Mouse (Mus musculus) embryonic facial prominence, embryonic 14.5 days (tissue): ENCODE measurements at regions not wholly inside any gene's neighbourhood (a gene's known extent, or its start where the extent isn't known, plus 50 kb on each side); places are given as distances from the start of the nearest gene placed in this dataset.

ENCODE experiments used
- ATAC-seq: fragments of 200-750 bp; cut with Nextera tagmentation; 2 replicates; pipeline ENCODE4 v1.8.0; 2017; ENCODE audit warnings: low read depth, moderate number of reproducible peaks, moderate TSS enrichment
- DNase-seq: peaks from one replicate; pipeline ENCODE4 v3.0.0-alpha.2; 2015; ENCODE audit warnings: low spot score
- H3K27ac ChIP-seq: fragments of 300-500 bp; sonication (generic); replicated peaks from 2 replicates; pipeline ENCODE4 v1.5.1; 2014; ENCODE audit warnings: low read depth, mild to moderate bottlenecking, low read length, moderate library complexity
- H3K27me3 ChIP-seq: fragments of 300-500 bp; sonication (generic); replicated peaks from 2 replicates; pipeline ENCODE4 v1.6.1; 2014; ENCODE audit warnings: low read length; ENCODE audit not compliant: control insufficient read depth, insufficient read depth
- H3K36me3 ChIP-seq: fragments of 300-500 bp; sonication (generic); 2 replicates; pipeline ENCODE4 v1.6.1; 2014; ENCODE audit warnings: low read length, mixed read lengths; ENCODE audit not compliant: control insufficient read depth, insufficient read depth
- H3K4me1 ChIP-seq: fragments of 300-500 bp; sonication (generic); 2 replicates; pipeline ENCODE4 v1.6.1; 2014; ENCODE audit warnings: antibody characterized with exemption, low read length; ENCODE audit not compliant: control insufficient read depth, insufficient read depth
- H3K4me2 ChIP-seq: fragments of 300-500 bp; sonication (generic); 2 replicates; pipeline ENCODE4 v1.6.1; 2014; ENCODE audit warnings: low read depth, mild to moderate bottlenecking, low read length, moderate library complexity, mixed read lengths
- H3K4me3 ChIP-seq: fragments of 300-500 bp; sonication (generic); 2 replicates; pipeline ENCODE4 v1.5.1; 2014; ENCODE audit warnings: low read depth, mild to moderate bottlenecking, low read length
- H3K9ac ChIP-seq: fragments of 300-500 bp; sonication (generic); 2 replicates; pipeline ENCODE4 v1.6.1; 2014; ENCODE audit warnings: low read depth, mild to moderate bottlenecking, low read length, moderate library complexity, mixed read lengths
- H3K9me3 ChIP-seq: fragments of 300-500 bp; sonication (generic); 2 replicates; pipeline ENCODE4 v1.6.1; 2016; ENCODE audit warnings: low read length; ENCODE audit not compliant: control insufficient read depth
- WGBS: fragments of 180-500 bp; shearing (Covaris S2); extraction: QIAGEN DNeasy Blood & Tissue Kit; methylation state at CpG from one replicate; pipeline ENCODE4 v1.1.7; 2014; 5-methylcytosine and 5-hydroxymethylcytosine counted together

- no peak overlapping the region for H3K27ac ChIP-seq
- no peak overlapping the region for H3K4me2 ChIP-seq
- ATAC-seq (no peak), DNase-seq (no peak)
- H3K36me3 ChIP-seq: no peaks in the 10 kb centered on the region
- no peak overlapping the region for H3K9ac ChIP-seq
- no peaks in the 10 kb centered on the region for H3K9me3 ChIP-seq
- H3K27me3 ChIP-seq: no peaks in the 10 kb centered on the region
- H3K4me1 ChIP-seq: no peaks in the 10 kb centered on the region
- no peak overlapping the region for H3K4me3 ChIP-seq
- 63% methylated on average over 3 of the region's 3 CpGs for WGBS
Observed at GRCm38 (mm10) chrX:12879233-12879632, 117.4 kb upstream of the Med14 start.

DNA sequence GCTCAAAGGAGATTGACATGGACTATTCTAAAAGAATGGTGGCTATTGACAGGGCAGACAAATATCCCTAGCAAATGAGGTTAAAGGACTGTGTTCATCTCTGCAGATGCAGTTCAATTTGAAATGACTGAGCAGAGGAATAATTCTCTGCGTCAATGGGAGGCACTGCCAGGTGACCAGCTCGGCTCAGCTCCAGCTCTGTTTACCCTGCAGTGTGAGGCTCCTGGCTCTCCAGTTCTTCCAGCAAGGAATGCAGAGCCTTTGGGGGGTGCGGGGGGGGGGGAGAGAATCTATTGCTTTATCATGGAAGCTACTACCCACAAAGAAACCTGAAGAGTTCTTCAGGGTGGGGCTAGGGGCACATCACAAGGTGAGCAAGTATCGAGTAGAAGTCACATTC, 115.6 kb upstream of the Med14 start:
- 30% methylated on average over 4 of the region's 4 CpGs for WGBS
- ATAC-seq (no peak), DNase-seq (no peak)
- Histone ChIP-seq H3K4me1 (no peaks in the 10 kb centered on the region), H3K36me3 (no peaks in the 10 kb centered on the region), H3K4me3 (no peak overlapping the region), H3K27me3 (no peaks in the 10 kb centered on the region), H3K4me2 (no peak overlapping the region), H3K27ac (no peak overlapping the region), H3K9me3 (no peaks in the 10 kb centered on the region), H3K9ac (no peak overlapping the region)

DNA sequence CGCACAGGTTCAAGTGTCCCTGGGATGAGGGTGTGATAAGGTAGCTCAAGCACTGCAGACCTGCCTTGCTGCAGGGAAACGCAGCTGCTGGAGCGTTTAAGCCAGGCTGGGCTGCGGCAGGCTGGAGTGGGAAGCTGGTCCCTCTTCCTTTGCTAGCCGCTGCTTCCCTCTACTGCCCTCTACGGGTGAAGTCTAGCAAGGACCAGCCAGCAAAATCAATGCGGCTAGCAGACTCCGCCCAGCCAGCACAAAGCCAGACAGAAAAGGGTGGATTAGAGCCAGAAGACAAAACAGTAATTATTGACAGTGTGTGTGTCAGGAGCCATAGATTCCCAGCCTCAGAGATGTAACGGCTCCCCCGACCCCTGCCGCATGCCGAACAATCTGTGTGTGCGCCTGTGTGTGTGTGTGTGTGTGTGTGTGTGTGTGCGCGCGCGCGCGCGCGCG, 111.8 kb upstream of the Med14 start:
- Histone ChIP-seq H3K27ac (no peak overlapping the region; the same call in 1 of the 2 replicates), H3K4me2 (peak overlapping the region; percentile 36), H3K4me3 (peak overlapping the region; percentile 35), H3K27me3 (no peaks in the 10 kb centered on the region), H3K9me3 (no peaks in the 10 kb centered on the region), H3K9ac (peak overlapping the region; percentile 45; the same call in 1 of the 2 replicates), H3K36me3 (no peaks in the 10 kb centered on the region), H3K4me1 (no peaks in the 10 kb centered on the region)
- 42% methylated on average over 19 of the region's 22 CpGs for WGBS
- DNase-seq: peak; percentile 86
- peak; percentile 95 for ATAC-seq

DNA sequence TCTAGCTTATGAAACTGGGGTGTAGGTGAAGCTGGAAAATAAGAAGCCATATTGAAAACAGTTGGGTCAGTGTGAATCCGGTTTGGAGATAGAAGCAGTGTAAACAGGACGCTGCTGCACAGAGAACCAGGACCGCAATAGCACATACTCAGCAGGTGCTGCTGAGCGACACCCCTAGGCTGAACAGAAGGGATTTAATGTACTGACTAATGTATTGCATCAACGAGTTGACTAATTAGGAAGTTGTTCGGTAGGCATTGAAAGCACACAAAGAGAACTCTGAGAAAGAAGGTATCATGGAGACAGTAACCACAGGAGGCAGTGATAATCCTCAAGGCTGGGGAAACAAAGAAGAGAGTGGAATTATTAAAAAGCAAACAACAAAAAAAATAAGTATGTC, 111.4 kb upstream of the Med14 start:
- no peaks in the 10 kb centered on the region for H3K27me3 ChIP-seq
- 30% methylated on average over 6 of the region's 6 CpGs for WGBS
- H3K4me3 ChIP-seq: peak overlapping the region; percentile 35
- no peaks in the 10 kb centered on the region for H3K9me3 ChIP-seq
- no peak overlapping the region for H3K27ac ChIP-seq
- no peak overlapping the region for H3K9ac ChIP-seq
- ATAC-seq: peak; percentile 44
- no peaks in the 10 kb centered on the region for H3K36me3 ChIP-seq
- peak overlapping the region; percentile 36 for H3K4me2 ChIP-seq
- no peak for DNase-seq
- H3K4me1 ChIP-seq: no peaks in the 10 kb centered on the region

GRCm38 (mm10) chrX:12866885-12867498, 105.1 kb upstream of the Med14 start:
- 86% methylated on average over 5 of the region's 5 CpGs for WGBS

DNA sequence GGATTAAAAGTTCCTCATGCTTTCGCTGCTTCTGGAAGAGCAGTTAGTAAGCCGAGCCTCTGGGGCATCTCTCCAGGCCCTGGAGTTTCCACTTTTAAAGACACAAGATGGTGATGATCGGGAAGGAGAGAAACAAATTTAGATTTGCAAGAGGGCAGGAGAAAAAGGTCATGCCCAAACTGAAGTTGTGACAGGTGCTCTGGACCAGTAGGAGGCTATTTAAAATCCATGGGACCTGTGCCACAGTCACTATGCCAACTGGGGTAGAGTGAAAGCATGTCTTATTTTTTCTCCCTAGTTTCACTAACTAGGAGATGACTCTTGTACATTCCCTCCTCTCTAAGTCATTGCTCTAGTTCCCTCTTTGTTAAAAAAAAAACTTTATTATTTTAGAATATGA, 104.3 kb upstream of the Med14 start:
- Histone ChIP-seq H3K9me3 (no peaks in the 10 kb centered on the region), H3K4me3 (no peak overlapping the region), H3K9ac (no peak overlapping the region), H3K4me1 (no peaks in the 10 kb centered on the region), H3K27me3 (no peaks in the 10 kb centered on the region), H3K4me2 (no peak overlapping the region), H3K27ac (no peak overlapping the region), H3K36me3 (no peaks in the 10 kb centered on the region)
- DNase-seq (no peak), ATAC-seq (no peak)
- WGBS: 85% methylated on average over 3 of the region's 3 CpGs

More at GRCm38 (mm10) chrX:12866885-12867498, 105.1 kb upstream of the Med14 start:
- Histone ChIP-seq H3K4me2 (no peak overlapping the region), H3K36me3 (no peaks in the 10 kb centered on the region), H3K27me3 (no peaks in the 10 kb centered on the region), H3K4me1 (no peaks in the 10 kb centered on the region), H3K9me3 (no peaks in the 10 kb centered on the region), H3K27ac (no peak overlapping the region), H3K9ac (no peak overlapping the region), H3K4me3 (no peak overlapping the region)
- DNase-seq (peak; percentile 53), ATAC-seq (no peak)

DNA sequence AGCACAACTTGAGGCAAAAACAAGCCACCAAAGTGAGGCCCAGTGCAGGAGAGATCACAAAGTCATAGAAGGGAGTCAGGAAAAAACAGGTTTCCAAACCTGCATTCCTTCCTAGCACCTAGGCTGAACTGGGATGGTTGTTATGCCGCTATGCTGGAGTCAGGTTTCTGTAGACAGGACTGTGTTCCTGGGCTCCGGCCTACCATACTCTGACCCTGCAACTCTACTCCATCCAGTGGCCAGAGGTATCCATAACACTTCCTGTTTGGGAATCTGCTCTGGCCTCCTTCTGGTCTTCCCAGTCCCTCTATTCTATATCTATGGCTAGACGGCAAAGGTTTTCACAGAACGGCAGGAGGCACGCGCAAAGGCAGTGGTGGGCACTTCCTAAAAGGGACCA, 98.3 kb upstream of the Med14 start:
- H3K9me3 ChIP-seq: no peaks in the 10 kb centered on the region
- no peak overlapping the region for H3K4me2 ChIP-seq
- no peaks in the 10 kb centered on the region for H3K36me3 ChIP-seq
- no peak; the same call in 1 of the 2 replicates for ATAC-seq
- 0 out of 2 replicates have a peak, but pooled peaks cover 3% of the 10 kb centered on the region for H3K4me1 ChIP-seq
- H3K4me3 ChIP-seq: no peak overlapping the region
- WGBS: 65% methylated on average over 6 of the region's 6 CpGs
- no peak for DNase-seq
- H3K9ac ChIP-seq: no peak overlapping the region
- no peaks in the 10 kb centered on the region for H3K27me3 ChIP-seq
- H3K27ac ChIP-seq: no peak overlapping the region

- H3K9me3 ChIP-seq: no peaks in the 10 kb centered on the region
- DNase-seq: no peak
- H3K36me3 ChIP-seq: no peaks in the 10 kb centered on the region
- H3K9ac ChIP-seq: peak overlapping the region; percentile 53; the same call in 1 of the 2 replicates
- peak overlapping the region; percentile 51 for H3K4me2 ChIP-seq
- H3K27me3 ChIP-seq: no peaks in the 10 kb centered on the region
- H3K4me1 ChIP-seq: 0 out of 2 replicates have a peak, but pooled peaks cover 3% of the 10 kb centered on the region
- H3K4me3 ChIP-seq: peak overlapping the region; percentile 32; the same call in 1 of the 2 replicates
- WGBS: 55% methylated on average over 2 of the region's 2 CpGs
- no peak for ATAC-seq
- H3K27ac ChIP-seq: peak overlapping the region; percentile 90
Observed at GRCm38 (mm10) chrX:12858757-12859156, 96.9 kb upstream of the Med14 start.
